Mouse (Mus musculus) liver, postnatal 0 days (tissue): ENCODE measurements around the gene Phgdh.

ENCODE experiments used
- CTCF ChIP-seq: sonication (generic); IDR thresholded peaks from 2 replicates; pipeline ENCODE4 v1.5.1; 2016; ENCODE audit warnings: antibody characterized with exemption, low read depth
- EP300 ChIP-seq: IDR thresholded peaks from 2 replicates; pipeline ENCODE4 v1.6.1; 2016; ENCODE audit warnings: antibody characterized with exemption, low read depth, mild to moderate bottlenecking

- peak; percentile 49; the same call in 1 of the 2 replicates for TF ChIP-seq CTCF
- no peak for TF ChIP-seq EP300
Measured at GRCm38 (mm10) chr3:98381677-98382245, 42.0 kb upstream of the Phgdh start.
